Mouse (Mus musculus) testis, adult 2 months (tissue): ENCODE results near the gene Thrb.

Source experiments
- CTCF ChIP-seq: fragments of 200-500 bp; IDR thresholded peaks from 2 replicates; pipeline ENCODE4 v1.5.1; 2012; ENCODE audit warnings: low read depth, mild to moderate bottlenecking, inconsistent platforms, low read length, moderate library complexity; ENCODE audit not compliant: control insufficient read depth, insufficient read depth, insufficient replicate concordance
- POLR2A ChIP-seq: fragments of 200-500 bp; IDR thresholded peaks from 2 replicates; pipeline ENCODE4 v1.6.1; 2012; ENCODE audit warnings: low read depth, mild to moderate bottlenecking, inconsistent platforms, low read length, moderate library complexity; ENCODE audit not compliant: control insufficient read depth

DNA sequence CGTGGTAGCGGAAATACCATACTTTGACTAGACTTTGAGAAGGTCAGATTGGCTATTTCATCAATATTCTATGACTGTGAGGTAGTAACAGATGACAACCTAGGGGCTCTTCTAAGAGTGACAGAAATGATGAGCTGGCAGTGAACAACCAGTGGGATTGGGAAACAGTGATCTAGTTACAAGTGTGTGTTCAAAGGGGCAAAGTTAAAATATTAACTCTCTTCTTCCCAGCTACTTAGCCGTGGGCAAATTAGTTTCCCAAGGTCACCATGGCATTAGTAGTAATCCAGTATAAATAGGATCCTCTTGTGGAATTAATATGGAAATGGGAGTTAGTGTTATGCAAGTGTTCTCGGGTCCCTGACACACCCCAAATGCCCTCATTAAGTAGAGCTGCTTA, 35.5 kb downstream of the Thrb start:
- TF ChIP-seq CTCF = no peak
- TF ChIP-seq POLR2A = no peak
